Mouse (Mus musculus): ENCODE measurements around the gene Cyp17a1.

The Cyp17a1 gene

DNA sequence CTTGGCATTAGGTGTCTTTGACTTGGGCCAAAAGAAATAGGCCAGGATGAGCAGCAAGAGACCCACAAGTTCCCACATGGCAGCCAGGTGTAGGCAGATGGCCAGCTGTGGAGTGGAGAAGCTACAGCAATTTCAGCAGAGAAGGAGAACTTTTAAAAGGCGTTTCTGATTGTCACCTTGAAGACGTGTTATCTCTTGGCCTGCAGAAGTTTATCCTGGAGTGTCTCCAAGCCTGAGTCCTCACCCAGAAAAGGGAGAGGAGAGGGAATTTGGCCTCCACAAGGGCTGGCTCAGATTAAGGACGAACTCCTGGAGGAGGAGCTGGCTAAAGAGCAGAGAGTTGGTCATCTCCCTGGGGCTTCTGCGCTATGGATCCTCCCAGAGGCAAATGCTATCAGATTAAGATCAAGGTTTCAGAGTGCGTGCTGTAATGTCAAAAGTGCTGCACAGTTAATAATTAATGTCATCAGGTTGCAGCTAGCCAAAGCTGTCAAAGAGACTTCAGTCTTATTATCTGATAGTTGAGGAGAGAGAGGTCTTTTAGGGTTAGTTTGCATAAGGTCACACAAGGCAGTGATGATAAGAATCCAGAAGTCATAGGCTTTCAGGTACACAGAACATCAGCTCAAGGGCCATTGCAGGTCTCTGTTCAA lies at the start of gene Cyp17a1:
Cyp17a1 (minus strand) TSS at position 407 of the 653 bp plus-strand sequence.
- DNase-seq (ENCODE audit: low read depth) = no peak

DNA sequence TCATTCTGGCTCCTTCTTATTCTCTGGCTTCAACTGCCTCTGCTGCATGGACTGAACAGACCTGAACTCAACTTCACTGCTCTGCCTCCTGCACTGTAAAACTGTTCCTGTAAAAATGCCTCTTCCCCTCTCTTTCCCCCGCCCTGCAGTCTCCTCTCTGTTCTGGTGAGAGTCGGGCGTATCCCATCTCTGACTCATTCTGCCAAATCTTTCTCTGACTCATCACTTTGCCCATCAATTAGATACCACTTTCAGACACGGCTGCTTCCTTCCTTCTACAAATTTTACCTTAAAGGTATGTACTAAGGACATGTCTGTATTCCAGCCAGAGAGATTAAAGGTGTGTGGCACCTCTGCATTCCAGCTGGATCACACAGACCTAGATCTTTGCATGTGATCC lies 45.2 kb upstream of the Cyp17a1 start:
- DNase-seq (ENCODE audit: low read depth) = no peak

- DNase-seq (ENCODE audit: low read depth) = no peak
Measured at GRCm38 (mm10) chr19:46715016-46715415, 42.0 kb upstream of the Cyp17a1 start.

DNA sequence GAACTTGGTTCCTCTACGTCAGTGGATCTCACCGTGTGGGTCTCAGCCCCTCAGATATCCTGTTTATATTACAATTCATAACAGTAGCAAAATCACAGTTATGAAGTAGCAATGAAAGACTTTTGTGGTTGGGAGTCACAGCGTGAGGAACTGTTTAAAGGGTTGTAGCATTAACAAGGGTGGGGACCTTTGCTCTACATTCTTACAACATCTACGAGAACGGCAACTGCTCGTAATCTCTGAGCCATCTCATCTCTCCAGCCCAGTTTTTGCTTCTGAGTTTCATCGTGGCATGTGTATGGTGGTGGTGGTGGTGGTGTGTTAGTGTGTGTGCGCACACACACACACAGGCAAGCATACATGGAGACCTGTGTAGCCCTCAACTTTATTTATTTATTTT lies 41.3 kb upstream of the Cyp17a1 start:
- DNase-seq (ENCODE audit: low read depth) = no peak

DNA sequence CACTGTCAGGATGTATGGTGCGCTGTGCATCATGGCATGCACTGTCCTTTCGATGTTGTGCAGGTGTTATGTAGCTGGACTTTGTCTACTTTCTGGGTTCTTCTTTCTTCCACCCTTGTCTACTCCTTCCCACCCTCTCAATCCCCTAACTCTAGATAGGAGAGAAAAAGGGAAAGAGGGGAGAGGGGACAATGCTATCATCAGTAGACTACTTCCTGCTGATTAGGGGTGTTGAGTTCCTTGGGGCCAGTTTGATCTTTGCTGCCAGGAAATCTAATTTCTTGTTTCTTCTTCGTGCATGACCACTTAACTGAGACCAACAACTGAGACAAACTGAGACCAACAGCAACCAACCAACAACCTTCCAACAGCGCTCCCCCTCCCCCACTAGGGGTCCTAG lies 37.6 kb upstream of the Cyp17a1 start:
- DNase-seq (ENCODE audit: low read depth) = no peak

- DNase-seq (ENCODE audit: low read depth) = peak; percentile 11
Measured at GRCm38 (mm10) chr19:46707296-46708151, 34.6 kb upstream of the Cyp17a1 start, which contains the start of gene As3mt. Gene As3mt, plus strand, starts transcription at chr19:46707458.

- no peak for DNase-seq (ENCODE audit: low read depth)
Measured at GRCm38 (mm10) chr19:46706540-46707295, 33.7 kb upstream of the Cyp17a1 start.

GRCm38 (mm10) chr19:46705779-46706495 lies 33.0 kb upstream of the Cyp17a1 start:
- DNase-seq (ENCODE audit: low read depth) = no peak

DNA sequence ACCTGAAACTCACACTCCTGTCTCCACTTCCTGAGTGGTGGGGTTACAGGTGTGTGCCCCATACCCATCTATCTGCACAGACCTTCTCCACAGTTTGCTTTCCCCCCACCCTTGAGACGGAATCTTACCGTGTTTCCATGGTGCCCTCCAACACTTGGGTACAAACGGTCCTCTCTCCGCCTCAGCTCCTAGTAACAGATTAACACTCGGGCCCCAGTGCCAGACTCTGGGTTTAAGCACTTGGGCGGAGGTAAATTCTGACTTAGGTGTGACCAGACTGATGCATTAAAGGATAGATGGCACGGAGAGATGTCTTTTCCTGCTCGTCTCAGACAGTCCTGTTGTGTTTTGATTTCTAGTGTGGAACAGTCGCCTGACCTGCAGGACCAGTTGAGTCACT lies 28.2 kb upstream of the Cyp17a1 start:
- DNase-seq (ENCODE audit: low read depth) = no peak

- peak; percentile 49 for DNase-seq (ENCODE audit: low read depth)
Measured at GRCm38 (mm10) chr19:46699011-46699481, 26.1 kb upstream of the Cyp17a1 start.

DNA sequence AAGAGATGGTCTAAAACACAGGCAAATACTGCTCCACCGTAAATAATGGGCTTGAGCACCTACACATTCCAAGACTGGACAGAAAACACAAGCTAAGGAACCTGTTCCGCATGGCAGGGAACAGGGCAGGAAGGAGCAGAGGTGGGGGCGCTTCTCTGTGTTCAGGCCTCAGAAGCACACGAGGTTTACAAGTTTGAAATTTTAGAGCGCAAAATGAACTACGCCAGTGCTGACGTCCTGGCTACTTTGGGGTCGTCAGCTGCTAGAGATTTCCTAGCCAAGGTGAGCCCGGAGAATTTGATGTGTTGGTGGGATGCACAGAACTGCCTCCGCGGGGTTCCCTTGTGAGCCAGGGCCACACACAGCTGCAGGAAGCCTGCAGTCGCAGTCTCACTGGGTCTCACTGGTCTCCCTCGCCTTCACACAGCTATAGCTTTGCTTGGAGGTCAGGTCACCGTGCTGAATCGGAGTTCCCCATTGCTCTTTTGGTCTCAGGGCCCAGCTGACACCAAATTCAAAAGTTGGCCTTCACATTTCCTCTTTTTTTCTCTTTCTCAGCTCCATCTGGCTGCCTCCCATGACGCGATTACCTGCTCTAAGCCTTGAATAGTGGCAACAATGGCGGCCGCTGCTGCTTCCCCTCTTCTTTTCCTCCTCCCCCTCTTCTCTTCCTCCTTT lies 25.0 kb upstream of the Cyp17a1 start:
- DNase-seq (ENCODE audit: low read depth) = no peak

GRCm38 (mm10) chr19:46696943-46697342 lies 24.0 kb upstream of the Cyp17a1 start:
- no peak for DNase-seq (ENCODE audit: low read depth)

- DNase-seq (ENCODE audit: low read depth) = no peak
Measured at GRCm38 (mm10) chr19:46696482-46696881, 23.5 kb upstream of the Cyp17a1 start.

GRCm38 (mm10) chr19:46693146-46693545 lies 20.2 kb upstream of the Cyp17a1 start:
- DNase-seq (ENCODE audit: low read depth) = no peak

DNA sequence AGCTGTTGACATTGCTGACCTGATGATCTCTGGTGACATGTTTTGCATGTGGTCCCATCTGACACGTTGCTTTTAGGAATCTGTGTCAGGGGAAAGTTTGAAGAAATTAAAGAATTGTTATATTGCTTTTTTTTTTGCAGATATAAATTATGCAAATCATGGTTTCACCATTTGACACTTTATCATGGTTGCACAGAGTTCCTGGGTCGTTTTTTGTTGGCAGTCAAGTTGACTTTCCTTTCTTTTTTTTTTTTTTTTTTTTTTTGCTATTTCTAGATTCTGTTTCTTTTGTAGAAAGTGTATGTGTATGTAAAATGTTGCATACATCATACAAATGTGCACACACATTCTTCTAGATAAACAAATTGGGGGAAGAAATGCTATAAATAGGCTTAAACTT lies 18.1 kb upstream of the Cyp17a1 start:
- no peak for DNase-seq (ENCODE audit: low read depth)

- no peak for DNase-seq (ENCODE audit: low read depth)
Measured at GRCm38 (mm10) chr19:46690387-46690786, 17.4 kb upstream of the Cyp17a1 start.

- peak; percentile 65 for DNase-seq (ENCODE audit: low read depth)
Measured at GRCm38 (mm10) chr19:46689460-46690372, 16.7 kb upstream of the Cyp17a1 start, which contains the start of gene Borcs7. Gene Borcs7, plus strand, starts transcription at chr19:46689906.

GRCm38 (mm10) chr19:46679720-46680383 lies 6.9 kb upstream of the Cyp17a1 start:
- DNase-seq (ENCODE audit: low read depth) = no peak

DNA sequence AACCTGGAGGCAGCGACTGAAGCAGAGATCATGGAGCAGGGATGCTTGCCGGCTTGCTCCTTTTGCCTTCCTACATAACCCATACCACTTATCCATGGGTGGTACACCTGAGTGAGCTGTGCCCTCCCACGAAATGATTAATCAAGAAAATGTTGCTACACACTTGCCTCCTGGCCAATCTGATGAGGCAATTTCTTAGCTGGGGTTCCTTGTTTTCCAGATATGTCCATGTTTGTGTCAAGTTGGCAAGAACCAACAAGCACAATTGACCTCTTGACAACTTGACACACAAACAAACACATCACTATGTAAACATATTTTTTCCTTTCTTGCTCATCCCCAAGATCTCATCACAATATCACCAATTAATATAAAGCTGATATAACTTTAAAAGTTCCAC lies 2.7 kb upstream of the Cyp17a1 start:
- no peak for DNase-seq (ENCODE audit: low read depth)
